ENCODE assay signal across 8 mouse cellular contexts in the genomic region with DNA sequence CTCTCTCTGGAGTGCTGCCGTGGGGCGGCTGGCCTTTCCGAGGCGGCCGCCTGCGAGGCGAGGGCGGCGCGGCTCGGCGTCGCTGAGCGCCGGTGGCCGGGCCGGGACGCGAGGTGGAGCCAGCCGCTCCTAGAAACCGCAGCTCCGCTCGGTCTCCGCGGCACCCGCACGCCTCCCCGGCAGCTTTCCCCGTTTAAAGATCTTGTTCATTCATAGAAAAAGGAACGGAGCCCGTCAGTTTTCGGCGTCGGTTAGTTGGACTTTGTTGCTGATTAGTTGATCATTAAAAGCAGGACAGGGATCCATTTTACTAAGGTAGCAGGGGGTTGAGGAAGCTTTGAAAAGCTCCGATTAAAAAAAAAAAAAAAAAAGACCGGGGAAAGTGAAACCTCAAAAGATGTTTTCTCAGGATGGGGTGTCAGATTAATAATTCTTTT. TPM values are rescaled to one million over a fixed set of nuclear protein-coding genes. Genes with fewer than 3 reads are reported as not detected.
DNase-seq lines count a peak whose midpoint lies in the region; ATAC-seq lines count a peak whose summit lies in the region.

No protein-coding gene starts in this region.

- H3K9ac ChIP-seq in heart, embryonic 14.5 days (ENCODE audit: low read length): peak overlapping the region; percentile 99
- peak overlapping the region; percentile 99 for H3K9ac ChIP-seq in forebrain, embryonic 13.5 days
- peak overlapping the region; percentile 100 for H3K9ac ChIP-seq in intestine, embryonic 16.5 days (ENCODE audit: low read depth, low read length)
- peak overlapping the region; percentile 93 for H3K9ac ChIP-seq in limb, embryonic 15.5 days
- peak overlapping the region; percentile 99 for H3K9ac ChIP-seq in midbrain, embryonic 16.5 days (ENCODE audit: low read depth, low read length)

- H3K4me1 ChIP-seq in heart, embryonic 14.5 days (ENCODE audit: control insufficient read depth in 2 of 2, insufficient read depth in 2 of 2, low read length in 2 of 2): peaks cover 0 to 12% of the 10 kb centered on the region in 2 experiments; a peak in 2 of 4 replicates
- H3K4me1 ChIP-seq in forebrain, embryonic 13.5 days: peaks cover 13% of the 10 kb centered on the region
- H3K4me1 ChIP-seq in intestine, embryonic 16.5 days (ENCODE audit: control insufficient read depth, insufficient read depth, low read length): peaks cover 11% of the 10 kb centered on the region
- H3K4me1 ChIP-seq in limb, embryonic 15.5 days: 0 out of 2 replicates have a peak, but pooled peaks cover 5% of the 10 kb centered on the region
- peaks cover 15% of the 10 kb centered on the region for H3K4me1 ChIP-seq in midbrain, embryonic 16.5 days (ENCODE audit: control insufficient read depth, insufficient read depth, low read length)

- no peaks in the 10 kb centered on the region for H3K9me3 ChIP-seq in heart, embryonic 14.5 days (ENCODE audit: control insufficient read depth, low read length)
- H3K9me3 ChIP-seq in forebrain, embryonic 13.5 days (replicated peaks): no peaks in the 10 kb centered on the region
- H3K9me3 ChIP-seq in intestine, embryonic 16.5 days (ENCODE audit: control insufficient read depth, low read length): no peaks in the 10 kb centered on the region
- H3K9me3 ChIP-seq in limb, embryonic 15.5 days: no peaks in the 10 kb centered on the region
- H3K9me3 ChIP-seq in midbrain, embryonic 16.5 days (replicated peaks; ENCODE audit: control insufficient read depth, low read length, poor library complexity, severe bottlenecking): no peaks in the 10 kb centered on the region

- ATAC-seq in heart, embryonic 14.5 days (ENCODE audit: insufficient number of reproducible peaks, insufficient read depth, low FRiP score, low read depth): peak; percentile 83
- ATAC-seq in forebrain, embryonic 13.5 days: peak; percentile 77
- ATAC-seq in intestine, embryonic 16.5 days: peak; percentile 82
- ATAC-seq in limb, embryonic 15.5 days (ENCODE audit: insufficient number of reproducible peaks, low FRiP score, low TSS enrichment, low read depth): peak; percentile 54; the same call in 1 of the 2 replicates
- ATAC-seq in midbrain, embryonic 16.5 days: peak; percentile 86

- DNase-seq in heart, adult 8-10 months (ENCODE audit: low spot score): no peak
- peak; percentile 62 for DNase-seq in adrenal gland, postnatal 25 days
- no peak for DNase-seq in thymus, postnatal 36 days

- peak overlapping the region; percentile 99 for H3K27ac ChIP-seq in heart, embryonic 14.5 days (replicated peaks in 1 of 2; ENCODE audit: control insufficient read depth in 1 of 2, insufficient read depth in 1 of 2, low read depth in 2 of 2, low read length in 2 of 2)
- peak overlapping the region; percentile 100 for H3K27ac ChIP-seq in forebrain, embryonic 13.5 days
- H3K27ac ChIP-seq in intestine, embryonic 16.5 days (ENCODE audit: low read length): peak overlapping the region; percentile 100
- peak overlapping the region; percentile 99 for H3K27ac ChIP-seq in limb, embryonic 15.5 days
- peak overlapping the region; percentile 99 for H3K27ac ChIP-seq in midbrain, embryonic 16.5 days (ENCODE audit: low read length)

- peak overlapping the region; percentile 88 to 93 for H3K4me3 ChIP-seq in heart, embryonic 14.5 days (ENCODE audit: control insufficient read depth in 1 of 2, insufficient read depth in 1 of 2, low read depth in 1 of 2, low read length in 2 of 2)
- H3K4me3 ChIP-seq in forebrain, embryonic 13.5 days: peak overlapping the region; percentile 86
- peak overlapping the region; percentile 95 for H3K4me3 ChIP-seq in intestine, embryonic 16.5 days (ENCODE audit: low read length)
- peak overlapping the region; percentile 85 for H3K4me3 ChIP-seq in limb, embryonic 15.5 days
- H3K4me3 ChIP-seq in midbrain, embryonic 16.5 days (ENCODE audit: low read depth, low read length): peak overlapping the region; percentile 93

- WGBS in heart, embryonic 14.5 days: under 1% methylated on average over 35 of the region's 36 CpGs
- under 1% methylated on average over 36 of the region's 36 CpGs for WGBS in forebrain, embryonic 13.5 days
- under 1% methylated on average over 28 of the region's 36 CpGs for WGBS in intestine, embryonic 16.5 days
- 0% methylated on average over 35 of the region's 36 CpGs for WGBS in limb, embryonic 15.5 days
- under 1% methylated on average over 36 of the region's 36 CpGs for WGBS in midbrain, embryonic 16.5 days

- peak overlapping the region; percentile 79 for H3K4me2 ChIP-seq in heart, embryonic 14.5 days (ENCODE audit: low read length)
- peak overlapping the region; percentile 62 for H3K4me2 ChIP-seq in forebrain, embryonic 13.5 days
- H3K4me2 ChIP-seq in intestine, embryonic 16.5 days (ENCODE audit: low read depth, low read length): peak overlapping the region; percentile 37; the same call in 1 of the 2 replicates
- H3K4me2 ChIP-seq in limb, embryonic 15.5 days: peak overlapping the region; percentile 40
- H3K4me2 ChIP-seq in midbrain, embryonic 16.5 days (ENCODE audit: low read length): peak overlapping the region; percentile 70

- peaks cover 9% of the 10 kb centered on the region for H3K36me3 ChIP-seq in heart, embryonic 14.5 days (ENCODE audit: control insufficient read depth, insufficient read depth, low read length)
- peaks cover 5% of the 10 kb centered on the region; the same call in 1 of the 2 replicates for H3K36me3 ChIP-seq in forebrain, embryonic 13.5 days (ENCODE audit: poor library complexity, severe bottlenecking)
- H3K36me3 ChIP-seq in intestine, embryonic 16.5 days (ENCODE audit: control insufficient read depth, insufficient read depth, low read length): no peaks in the 10 kb centered on the region
- 0 out of 2 replicates have a peak, but pooled peaks cover 2% of the 10 kb centered on the region for H3K36me3 ChIP-seq in limb, embryonic 15.5 days
- no peaks in the 10 kb centered on the region for H3K36me3 ChIP-seq in midbrain, embryonic 16.5 days (ENCODE audit: control insufficient read depth, insufficient read depth, low read length)

- H3K27me3 ChIP-seq in heart, embryonic 14.5 days (ENCODE audit: control insufficient read depth, insufficient read depth, low read length): no peaks in the 10 kb centered on the region
- no peaks in the 10 kb centered on the region for H3K27me3 ChIP-seq in forebrain, embryonic 13.5 days
- no peaks in the 10 kb centered on the region for H3K27me3 ChIP-seq in intestine, embryonic 16.5 days (replicated peaks; ENCODE audit: control insufficient read depth, insufficient read depth, low read length)
- H3K27me3 ChIP-seq in limb, embryonic 15.5 days: no peaks in the 10 kb centered on the region
- H3K27me3 ChIP-seq in midbrain, embryonic 16.5 days (ENCODE audit: control insufficient read depth, insufficient read depth, low read depth, low read length): no peaks in the 10 kb centered on the region

RNA-seq across cellular contexts. Expression of gene Selenot, which starts 0.6 kb away (rescaled TPM):
- polyA plus RNA-seq in heart, embryonic 14.5 days (2014; fragmentation: Nextera tagmentation; extraction: Ambion mirVana): 21.1 and 23.1 TPM in 2 replicates
- total RNA-seq in heart, adult 8-10 months (2022): 100 to 1,000 TPM; 116 to 126 (median 120) TPM
- total RNA-seq in adrenal gland, postnatal 25 days (2021): 136 and 137 TPM in 2 replicates
- polyA plus RNA-seq in forebrain, embryonic 13.5 days (2015; fragmentation: Nextera tagmentation; extraction: Ambion mirVana): 21.8 and 22.2 TPM in 2 replicates
- polyA plus RNA-seq in intestine, embryonic 16.5 days (2015; fragmentation: Nextera tagmentation; extraction: Ambion mirVana): 20.5 and 20.8 TPM in 2 replicates
- 14.1 and 15.7 TPM in 2 replicates for polyA plus RNA-seq in limb, embryonic 15.5 days (2015; fragmentation: Nextera tagmentation; extraction: Ambion mirVana)
- 23.0 and 24.8 TPM in 2 replicates for polyA plus RNA-seq in midbrain, embryonic 16.5 days (2015; fragmentation: Nextera tagmentation; extraction: Ambion mirVana)

RNA-seq across cellular contexts. Expression of gene Serp1, which starts 51.4 kb away (rescaled TPM):
- polyA plus RNA-seq in heart, embryonic 14.5 days (2014; fragmentation: Nextera tagmentation; extraction: Ambion mirVana): 83.9 and 85.4 TPM in 2 replicates
- 10 to 100 TPM in 2 of 4 experiments, 1 to 10 TPM in 2; 8.8 to 14.1 (median 9.6) TPM for total RNA-seq in heart, adult 8-10 months (2022)
- total RNA-seq in adrenal gland, postnatal 25 days (2021): 83.3 and 90.6 TPM in 2 replicates
- polyA plus RNA-seq in forebrain, embryonic 13.5 days (2015; fragmentation: Nextera tagmentation; extraction: Ambion mirVana): 99.0 and 99.3 TPM in 2 replicates
- 198 and 212 TPM in 2 replicates for polyA plus RNA-seq in intestine, embryonic 16.5 days (2015; fragmentation: Nextera tagmentation; extraction: Ambion mirVana)
- 191 and 192 TPM in 2 replicates for polyA plus RNA-seq in limb, embryonic 15.5 days (2015; fragmentation: Nextera tagmentation; extraction: Ambion mirVana)
- polyA plus RNA-seq in midbrain, embryonic 16.5 days (2015; fragmentation: Nextera tagmentation; extraction: Ambion mirVana): 48.5 and 52.4 TPM in 2 replicates

RNA-seq across cellular contexts. Expression of gene Eif2a, which starts 51.5 kb away (rescaled TPM):
- 37.4 and 40.7 TPM in 2 replicates for polyA plus RNA-seq in heart, embryonic 14.5 days (2014; fragmentation: Nextera tagmentation; extraction: Ambion mirVana)
- 10 to 100 TPM; 35.5 to 36.8 (median 35.8) TPM for total RNA-seq in heart, adult 8-10 months (2022)
- 55.7 and 56.2 TPM in 2 replicates for total RNA-seq in adrenal gland, postnatal 25 days (2021)
- 53.2 and 54.9 TPM in 2 replicates for polyA plus RNA-seq in forebrain, embryonic 13.5 days (2015; fragmentation: Nextera tagmentation; extraction: Ambion mirVana)
- polyA plus RNA-seq in intestine, embryonic 16.5 days (2015; fragmentation: Nextera tagmentation; extraction: Ambion mirVana): 47.6 and 49.6 TPM in 2 replicates
- polyA plus RNA-seq in limb, embryonic 15.5 days (2015; fragmentation: Nextera tagmentation; extraction: Ambion mirVana): 46.8 and 49.6 TPM in 2 replicates
- polyA plus RNA-seq in midbrain, embryonic 16.5 days (2015; fragmentation: Nextera tagmentation; extraction: Ambion mirVana): 33.4 and 33.9 TPM in 2 replicates

RNA-seq across cellular contexts. Expression of gene Erich6, which starts 59.9 kb away (rescaled TPM):
- 0.20 TPM in 1 of 2 replicates, not detected in the other for polyA plus RNA-seq in heart, embryonic 14.5 days (2014; fragmentation: Nextera tagmentation; extraction: Ambion mirVana)
- total RNA-seq in heart, adult 8-10 months (2022): not detected
- not detected in 2 replicates for total RNA-seq in adrenal gland, postnatal 25 days (2021)
- polyA plus RNA-seq in forebrain, embryonic 13.5 days (2015; fragmentation: Nextera tagmentation; extraction: Ambion mirVana): 0.09 and 0.18 TPM in 2 replicates
- not detected in 2 replicates for polyA plus RNA-seq in intestine, embryonic 16.5 days (2015; fragmentation: Nextera tagmentation; extraction: Ambion mirVana)
- 0.06 TPM in 1 of 2 replicates, not detected in the other for polyA plus RNA-seq in limb, embryonic 15.5 days (2015; fragmentation: Nextera tagmentation; extraction: Ambion mirVana)
- 0.19 and 0.26 TPM in 2 replicates for polyA plus RNA-seq in midbrain, embryonic 16.5 days (2015; fragmentation: Nextera tagmentation; extraction: Ambion mirVana)
